ENCODE assay signal across 8 mouse cellular contexts in genomic region chr3:138526916-138527666, GRCm38 (mm10). TPM values are rescaled to one million over a fixed set of nuclear protein-coding genes. Genes with fewer than 3 reads are reported as not detected.
DNase-seq lines count a peak whose midpoint lies in the region; ATAC-seq and TF ChIP-seq lines count a peak whose summit lies in the region.

No protein-coding gene starts in this region.

- H3K9me3 ChIP-seq in ES-E14 (ENCODE audit: control insufficient read depth, insufficient read depth, low read depth, low read length), result no peaks in the 10 kb centered on the region
- H3K9me3 ChIP-seq in forebrain, embryonic 15.5 days, result no peaks in the 10 kb centered on the region

- peak; percentile 95 for DNase-seq in ES-E14 (ENCODE audit: low read depth, low spot score)
- peak; percentile 98 for DNase-seq in cerebellum, adult 11-12 months
- DNase-seq in heart, postnatal 25 days (ENCODE audit: low spot score), result peak; percentile 96
- peak; percentile 97 to 99 for DNase-seq in layer of hippocampus, adult 18-20 months (ENCODE audit: low spot score in 2 of 2)
- DNase-seq in lung, adult 2 months, result peak; percentile 94
- DNase-seq in thymus, adult 18-20 months, result peak; percentile 97 to 99

- in situ Hi-C loops in ES-E14 (cut with MboI; ENCODE audit: low sequenced_read_pairs in 2 of 2, unreplicated experiment in 2 of 2), result no loop called here

- peak; percentile 95 for ATAC-seq in forebrain, embryonic 15.5 days (replicated peaks)
- peak; percentile 94 for ATAC-seq in neutrophil, adult 5-6 weeks (ENCODE audit: extremely low read depth, insufficient number of reproducible peaks, low FRiP score, poor library complexity, severe bottlenecking)

- H3K9ac ChIP-seq in ES-E14 (ENCODE audit: insufficient read depth, low read depth, low read length, poor library complexity, severe bottlenecking), result peak overlapping the region; percentile 99
- H3K9ac ChIP-seq in forebrain, embryonic 15.5 days (replicated peaks), result peak overlapping the region; percentile 89

- TF ChIP-seq CTCF in lung, adult 2 months (IDR thresholded peaks at IDR 0.05; ENCODE audit: insufficient read depth, low read length), result no peak

- peak overlapping the region; percentile 80 to 99 for H3K4me3 ChIP-seq in ES-E14 (ENCODE audit: insufficient read depth in 1 of 2, low read depth in 1 of 2, low read length in 2 of 2, poor library complexity in 1 of 2, severe bottlenecking in 1 of 2)
- peak overlapping the region; percentile 72 for H3K4me3 ChIP-seq in forebrain, embryonic 15.5 days
- peak overlapping the region; percentile 83 for H3K4me3 ChIP-seq in lung, adult 2 months (replicated peaks; ENCODE audit: extremely low read depth, low read depth, low read length)

- H3K4me2 ChIP-seq in forebrain, embryonic 15.5 days (replicated peaks), result peak overlapping the region; percentile 94

- H3K27ac ChIP-seq in ES-E14 (ENCODE audit: insufficient read depth, low read depth, low read length, poor library complexity, severe bottlenecking), result peak overlapping the region; percentile 94
- peak overlapping the region; percentile 97 for H3K27ac ChIP-seq in forebrain, embryonic 15.5 days (replicated peaks)

- intact Hi-C loops in heart, postnatal 25 days (cut with DNase I), result loop anchor here (2.0 kb wide), 1 partner anchor 38 kb away; the partner anchor contains the start of gene Metap1

- WGBS in forebrain, embryonic 15.5 days, result under 1% methylated on average over 75 of the region's 85 CpGs
- under 1% methylated on average over 85 of the region's 85 CpGs for WGBS in lung, adult 2 months

- H3K36me3 ChIP-seq in ES-E14 (ENCODE audit: control insufficient read depth, insufficient read depth, low read length, poor library complexity, severe bottlenecking), result peaks cover 4% of the 10 kb centered on the region; the same call in 1 of the 2 replicates
- H3K36me3 ChIP-seq in forebrain, embryonic 15.5 days, result no peaks in the 10 kb centered on the region

- H3K4me1 ChIP-seq in ES-E14 (ENCODE audit: control insufficient read depth in 2 of 2, insufficient read depth in 2 of 2, low read length in 2 of 2, poor library complexity in 1 of 2), result peaks cover 0 to 7% of the 10 kb centered on the region in 2 experiments; a peak in 2 of 4 replicates
- peaks cover 30% of the 10 kb centered on the region for H3K4me1 ChIP-seq in forebrain, embryonic 15.5 days
- H3K4me1 ChIP-seq in lung, adult 2 months (ENCODE audit: control insufficient read depth, insufficient read depth, low read length), result peaks cover 9% of the 10 kb centered on the region

- TF ChIP-seq POLR2A in lung, adult 2 months (IDR thresholded peaks at IDR 0.05; ENCODE audit: borderline replicate concordance, extremely low read depth, low read depth, low read length), result peak; percentile 95

- no peaks in the 10 kb centered on the region for H3K27me3 ChIP-seq in forebrain, embryonic 15.5 days

TF ChIP-seq in ES-E14, 5 proteins besides CTCF, POLR2A, EP300 and RAD21:
- peak; percentile 100 for TF ChIP-seq ZNF384 (IDR thresholded peaks at IDR 0.05; ENCODE audit: low read depth, low read length)
- peak; percentile 98 for TF ChIP-seq HCFC1 (IDR thresholded peaks at IDR 0.05; ENCODE audit: borderline replicate concordance, insufficient read depth, low read length)
- 0 out of 2 replicates have a peak, but pooled peaks have one; percentile 15 for TF ChIP-seq CHD2 (IDR thresholded peaks at IDR 0.05; ENCODE audit: low read depth, low read length)
- TF ChIP-seq MAFK (IDR thresholded peaks at IDR 0.05; ENCODE audit: insufficient read depth, low read depth, low read length), result 0 out of 2 replicates have a peak, but pooled peaks have one; percentile 1
- TF ChIP-seq ZC3H11A (IDR thresholded peaks at IDR 0.05; ENCODE audit: borderline replicate concordance, low read depth, low read length), result no peak

RNA-seq across cellular contexts. Expression of gene Eif4e, which starts 1.1 kb away (rescaled TPM):
- 202 and 235 TPM in 2 replicates for total RNA-seq in ES-E14 (2012; rRNA removed)
- polyA plus RNA-seq in forebrain, embryonic 15.5 days (2015; fragmentation: Nextera tagmentation; extraction: Ambion mirVana), result 360 and 371 TPM in 2 replicates
- 100 to 1,000 TPM; 171 to 172 TPM for total RNA-seq in heart, postnatal 25 days (2021)
- total RNA-seq in layer of hippocampus, adult 18-20 months (2021), result 100 to 1,000 TPM; 191 to 202 TPM
- polyA plus RNA-seq in lung, adult 2 months (2012; rRNA removed), result 5.1 and 23.2 TPM in 2 replicates
- 66.1 and 71.6 TPM in 2 replicates for total RNA-seq in neutrophil, adult 5-6 weeks (2017)

RNA-seq across cellular contexts. Expression of gene Metap1, which starts 37.8 kb away (rescaled TPM):
- 50.8 and 67.7 TPM in 2 replicates for total RNA-seq in ES-E14 (2012; rRNA removed)
- polyA plus RNA-seq in forebrain, embryonic 15.5 days (2015; fragmentation: Nextera tagmentation; extraction: Ambion mirVana), result 43.3 and 44.8 TPM in 2 replicates
- total RNA-seq in heart, postnatal 25 days (2021), result 10 to 100 TPM; 36.7 to 39.3 TPM
- 10 to 100 TPM; 43.8 to 45.0 TPM for total RNA-seq in layer of hippocampus, adult 18-20 months (2021)
- 8.9 and 15.6 TPM in 2 replicates for polyA plus RNA-seq in lung, adult 2 months (2012; rRNA removed)
- total RNA-seq in neutrophil, adult 5-6 weeks (2017), result 50.1 and 56.8 TPM in 2 replicates

Comparison
In these comparisons a context has a peak if more than half of its experiments do, and no peak if none do; other contexts are left out.
1. Peak in every context shown above with its lines: DNase-seq, ATAC-seq, H3K4me3 ChIP-seq and H3K27ac ChIP-seq.